Mouse (Mus musculus) CH12.LX (cell line): ENCODE measurements around the gene Wnt3a. TPM values are rescaled to one million over a fixed set of nuclear protein-coding genes. Genes with fewer than 3 reads are reported as not detected.

ENCODE experiments used
- DNase-seq: peaks from one replicate; pipeline ENCODE4 v3.0.0-alpha.2; 2013; ENCODE audit errors: extremely low read depth
- H3K27ac ChIP-seq: 2 replicates; pipeline ENCODE4 v1.5.1; 2012; ENCODE audit warnings: low read depth, mild to moderate bottlenecking, control low read depth, moderate library complexity; ENCODE audit not compliant: insufficient read depth
- H3K27me3 ChIP-seq: replicated peaks from 2 replicates; pipeline ENCODE3; 2012; ENCODE audit warnings: inconsistent platforms
- H3K36me3 ChIP-seq, 2 experiments: replicated peaks in 1 of 2; 2 replicates each; pipeline versions ENCODE3 to v1.6.1; 2012; ENCODE audit warnings: inconsistent platforms in 1 of 2, low read length in 1 of 2, mild to moderate bottlenecking in 1 of 2, mixed read lengths in 1 of 2, moderate library complexity in 1 of 2; ENCODE audit not compliant: control insufficient read depth in 1 of 2, insufficient read depth in 1 of 2
- H3K4me1 ChIP-seq, 2 experiments: 2 replicates each; pipeline ENCODE4 v1.6.1; 2012; ENCODE audit warnings: inconsistent platforms in 1 of 2, moderate library complexity in 1 of 2; ENCODE audit not compliant: insufficient read depth in 2 of 2, control insufficient read depth in 1 of 2
- H3K4me2 ChIP-seq: 2 replicates; pipeline ENCODE4 v1.6.1; 2012; ENCODE audit warnings: low read depth, mild to moderate bottlenecking, control low read depth; ENCODE audit not compliant: poor library complexity, insufficient read depth, severe bottlenecking
- H3K4me3 ChIP-seq, 3 experiments: fragments of 150-350 bp in 1 of 3; sonication (generic) in 1 of 3; replicated peaks in 1 of 3; 2 replicates each; pipeline versions ENCODE3 to v1.5.1; 2011 to 2012; ENCODE audit warnings: low read depth in 2 of 3, low read length in 2 of 3, mild to moderate bottlenecking in 2 of 3, moderate library complexity in 2 of 3, control low read depth in 1 of 3, improper control_type of control experiment in 1 of 3, inconsistent platforms in 1 of 3, mixed read lengths in 1 of 3; ENCODE audit not compliant: poor library complexity in 1 of 3
- H3K79me2 ChIP-seq: replicated peaks from 2 replicates; pipeline ENCODE4 v1.6.1; 2012; ENCODE audit warnings: mild to moderate bottlenecking, moderate library complexity; ENCODE audit not compliant: control insufficient read depth, poor library complexity, insufficient read depth, severe bottlenecking; ENCODE audit errors: extremely low read depth
- H3K9ac ChIP-seq: 2 replicates; pipeline ENCODE4 v1.6.1; 2012; ENCODE audit warnings: low read depth, mild to moderate bottlenecking, control low read depth, moderate library complexity; ENCODE audit not compliant: insufficient read depth
- H3K9me3 ChIP-seq: replicated peaks from 2 replicates; pipeline ENCODE3; 2012; ENCODE audit warnings: low read length, inconsistent platforms, mixed read lengths
- BHLHE40 ChIP-seq: IDR thresholded peaks from 2 replicates; pipeline ENCODE4 v1.6.1; 2011; ENCODE audit warnings: mild to moderate bottlenecking, low read depth, low read length, improper control_type of control experiment
- CTCF ChIP-seq, 2 experiments: IDR thresholded peaks in 1 of 2; conservative IDR thresholded peaks in 1 of 2; 2 replicates each; pipeline ENCODE4 v1.5.1; 2011 to 2012; ENCODE audit warnings: low read depth in 2 of 2, low read length in 2 of 2, improper control_type of control experiment in 1 of 2, inconsistent platforms in 1 of 2, mild to moderate bottlenecking in 1 of 2, moderate library complexity in 1 of 2
- ETS1 ChIP-seq: conservative IDR thresholded peaks from 2 replicates; pipeline ENCODE4 v1.6.1; 2012; ENCODE audit warnings: low read depth, mild to moderate bottlenecking, inconsistent platforms, low read length, improper control_type of control experiment, moderate library complexity
- HCFC1 ChIP-seq: IDR thresholded peaks from 2 replicates; pipeline ENCODE4 v1.6.1; 2012; ENCODE audit warnings: low read depth, mild to moderate bottlenecking, inconsistent platforms, low read length, improper control_type of control experiment
- IRF4 ChIP-seq: IDR thresholded peaks from 2 replicates; pipeline ENCODE4 v1.6.1; 2014; ENCODE audit warnings: low read depth, mild to moderate bottlenecking, inconsistent platforms, low read length, improper control_type of control experiment
- JUN ChIP-seq: IDR thresholded peaks from 2 replicates; pipeline ENCODE4 v1.6.1; 2011; ENCODE audit warnings: low read depth, mild to moderate bottlenecking, low read length, improper control_type of control experiment, moderate library complexity; ENCODE audit not compliant: insufficient read depth
- KAT2A ChIP-seq: IDR thresholded peaks from 2 replicates; pipeline ENCODE4 v1.6.1; 2012; ENCODE audit warnings: low read length, improper control_type of control experiment, inconsistent platforms; ENCODE audit not compliant: insufficient replicate concordance
- MAX ChIP-seq: IDR thresholded peaks from 2 replicates; pipeline ENCODE4 v1.6.1; 2011; ENCODE audit warnings: low read length, improper control_type of control experiment
- MAZ ChIP-seq: IDR thresholded peaks from 2 replicates; pipeline ENCODE4 v1.6.1; 2012; ENCODE audit warnings: low read depth, mild to moderate bottlenecking, inconsistent platforms, low read length, improper control_type of control experiment, moderate library complexity
- MEF2A ChIP-seq: IDR thresholded peaks from 2 replicates; pipeline ENCODE4 v1.6.1; 2014; ENCODE audit warnings: low read depth, mild to moderate bottlenecking, inconsistent platforms, low read length, improper control_type of control experiment, borderline replicate concordance
- MYC ChIP-seq: IDR thresholded peaks from 2 replicates; pipeline ENCODE4 v1.6.1; 2011; ENCODE audit warnings: low read depth, mild to moderate bottlenecking, improper control_type of control experiment, low read length
- NRF1 ChIP-seq: IDR thresholded peaks from 2 replicates; pipeline ENCODE4 v1.6.1; 2014; ENCODE audit warnings: low read depth, mild to moderate bottlenecking, inconsistent platforms, low read length, improper control_type of control experiment, moderate library complexity
- SIN3A ChIP-seq: IDR thresholded peaks from 2 replicates; pipeline ENCODE4 v1.6.1; 2012; ENCODE audit warnings: low read length, improper control_type of control experiment, inconsistent platforms
- SMC3 ChIP-seq: IDR thresholded peaks from 2 replicates; pipeline ENCODE4 v1.6.1; 2011; ENCODE audit warnings: low read depth, low read length, improper control_type of control experiment
- UBTF ChIP-seq: IDR thresholded peaks from 2 replicates; pipeline ENCODE4 v1.6.1; 2012; ENCODE audit warnings: low read depth, mild to moderate bottlenecking, inconsistent platforms, low read length, improper control_type of control experiment, moderate library complexity
- USF1 ChIP-seq: IDR thresholded peaks from 2 replicates; pipeline ENCODE4 v1.6.1; 2014; ENCODE audit warnings: low read depth, mild to moderate bottlenecking, inconsistent platforms, low read length, improper control_type of control experiment
- ZC3H11A ChIP-seq: IDR thresholded peaks from 2 replicates; pipeline ENCODE4 v1.6.1; 2012; ENCODE audit warnings: low read depth, mild to moderate bottlenecking, inconsistent platforms, low read length, improper control_type of control experiment
- ZKSCAN1 ChIP-seq: IDR thresholded peaks from 2 replicates; pipeline ENCODE4 v1.6.1; 2012; ENCODE audit warnings: low read depth, inconsistent platforms, low read length, improper control_type of control experiment, borderline replicate concordance
- dilution Hi-C: fragments of 300-500 bp; cut with MboI; formaldehyde crosslinking; loops from 2 replicates; pipeline ENCODE4 v1.14.3; 2020; ENCODE audit warnings: low sequenced_read_pairs; ENCODE audit not compliant: extremely low pct_unique_long_range_greater_than_20kb, extremely low pct_ligation_motif_present
- in situ Hi-C: fragments of 300-500 bp; cut with MboI; formaldehyde crosslinking; loops from 3 replicates; pipeline ENCODE4 v1.14.3; 2019; ENCODE audit warnings: low sequenced_read_pairs, low pct_ligation_motif_present, low pct_unique_long_range_greater_than_20kb, mixed read lengths
- polyA plus RNA-seq: library from polyadenylated mRNA; unstranded; fragments of >175 nt; gene quantifications from 2 replicates; pipeline ENCODE4 v1.2.1, GENCODE M21; 2012; ENCODE audit warnings: low read depth; ENCODE audit not compliant: insufficient read length
- total RNA-seq, 2 experiments: library from RNA; depleted of rRNA; stranded (reverse); fragments of 300-350 nt in 1 of 2; fragments of >200 nt in 1 of 2; gene quantifications; 2 replicates each; pipeline ENCODE4 v1.2.3; 2012 to 2014

The Wnt3a gene
- total and polyA plus RNA-seq, 3 experiments = not detected

GRCm38 (mm10) chr11:59336381-59336780, 45.8 kb upstream of the Wnt3a start:
- H3K4me3 ChIP-seq = no peak overlapping the region
- H3K4me2 ChIP-seq = no peak overlapping the region
- in situ Hi-C loops (no loop called here), dilution Hi-C loops (no loop called here)
- no peaks in the 10 kb centered on the region for H3K36me3 ChIP-seq
- H3K9me3 ChIP-seq = no peaks in the 10 kb centered on the region
- DNase-seq = no peak
- H3K27ac ChIP-seq = no peak overlapping the region
- no peak overlapping the region for H3K9ac ChIP-seq
- no peaks in the 10 kb centered on the region for H3K4me1 ChIP-seq
- H3K27me3 ChIP-seq = peaks cover 59% of the 10 kb centered on the region
- no peaks in the 10 kb centered on the region for H3K79me2 ChIP-seq
- TF ChIP-seq BHLHE40 (no peak), ZKSCAN1 (no peak), JUN (no peak), IRF4 (no peak), MAX (no peak), SIN3A (no peak), UBTF (no peak), KAT2A (no peak), MAZ (no peak), ETS1 (no peak), MYC (no peak), USF1 (no peak)
- TF ChIP-seq, all 38 proteins: peak for 0

DNA sequence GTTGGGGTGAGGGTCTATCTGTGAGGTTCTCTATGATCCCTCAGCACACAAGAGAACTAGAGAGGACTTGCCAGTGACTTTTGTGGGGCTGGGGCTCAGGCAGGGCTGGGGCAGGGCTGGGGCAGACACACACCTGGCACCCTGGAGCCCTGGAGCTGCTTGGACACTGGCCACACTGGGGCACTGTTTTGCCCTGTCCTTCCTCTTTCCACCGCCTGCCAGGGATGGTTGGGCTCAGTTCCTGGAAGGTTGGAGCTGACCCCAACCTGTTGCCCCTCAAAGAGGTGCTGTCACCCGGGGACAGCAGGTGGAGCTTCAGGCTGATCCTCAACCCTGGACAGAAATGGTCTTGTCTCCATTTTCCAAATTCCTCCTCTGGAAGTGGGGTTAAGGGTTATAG, 45.4 kb upstream of the Wnt3a start:
- in situ Hi-C loops = no loop called here
- H3K4me3 ChIP-seq = no peak overlapping the region
- H3K9me3 ChIP-seq = no peaks in the 10 kb centered on the region
- H3K27ac ChIP-seq = no peak overlapping the region
- no peak overlapping the region for H3K4me2 ChIP-seq
- no peak for DNase-seq
- peaks cover 63% of the 10 kb centered on the region for H3K27me3 ChIP-seq
- H3K4me1 ChIP-seq = no peaks in the 10 kb centered on the region
- H3K9ac ChIP-seq = no peak overlapping the region
- no peak for TF ChIP-seq ETS1
- TF ChIP-seq SMC3 = 0 out of 2 replicates have a peak, but pooled peaks have one; percentile 2
- no peak for TF ChIP-seq NRF1
- no peak for TF ChIP-seq HCFC1
- no peak for TF ChIP-seq MAZ
- no peak for TF ChIP-seq ZC3H11A
- no peak for TF ChIP-seq SIN3A
- TF ChIP-seq CTCF (conservative IDR thresholded peaks at IDR 0.05 in 1 of 2, IDR thresholded peaks at IDR 0.05 in 1 of 2; ENCODE audit: low read depth in 2 of 2, low read length in 2 of 2) = peak in 1 of 2 experiments; percentile 12; a peak in 1 of 4 replicates
- TF ChIP-seq MAX = no peak
- TF ChIP-seq MEF2A = no peak
- no peaks in the 10 kb centered on the region for H3K79me2 ChIP-seq
- dilution Hi-C loops = no loop called here
- H3K36me3 ChIP-seq = no peaks in the 10 kb centered on the region
